Mouse (Mus musculus) layer of hippocampus, adult 9-11 months (tissue): ENCODE results near the gene Fam89b.

ENCODE experiments used
- DNase-seq: peaks from one replicate; pipeline ENCODE4 v3.0.0; 2022

The Fam89b gene

DNA sequence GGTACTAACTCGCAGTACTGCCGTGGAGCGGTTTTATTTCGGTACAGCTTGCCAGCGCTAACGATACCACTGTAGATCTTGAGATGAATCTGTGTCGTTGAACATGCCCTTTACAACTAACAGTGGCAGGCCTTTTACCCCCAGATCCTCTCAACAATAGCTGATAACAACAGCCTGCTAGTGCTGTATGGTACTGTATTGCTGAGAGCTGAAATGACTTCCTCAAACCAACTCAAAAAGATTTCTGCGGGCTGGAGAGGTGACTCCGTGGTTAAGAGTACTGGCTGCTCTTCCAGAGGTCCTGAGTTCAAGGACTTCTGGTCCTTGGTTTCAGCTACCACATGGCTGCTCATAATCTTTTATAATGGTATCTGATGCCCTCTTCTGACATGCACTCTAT is 4.9 kb upstream of the Fam89b start:
- DNase-seq = no peak

DNA sequence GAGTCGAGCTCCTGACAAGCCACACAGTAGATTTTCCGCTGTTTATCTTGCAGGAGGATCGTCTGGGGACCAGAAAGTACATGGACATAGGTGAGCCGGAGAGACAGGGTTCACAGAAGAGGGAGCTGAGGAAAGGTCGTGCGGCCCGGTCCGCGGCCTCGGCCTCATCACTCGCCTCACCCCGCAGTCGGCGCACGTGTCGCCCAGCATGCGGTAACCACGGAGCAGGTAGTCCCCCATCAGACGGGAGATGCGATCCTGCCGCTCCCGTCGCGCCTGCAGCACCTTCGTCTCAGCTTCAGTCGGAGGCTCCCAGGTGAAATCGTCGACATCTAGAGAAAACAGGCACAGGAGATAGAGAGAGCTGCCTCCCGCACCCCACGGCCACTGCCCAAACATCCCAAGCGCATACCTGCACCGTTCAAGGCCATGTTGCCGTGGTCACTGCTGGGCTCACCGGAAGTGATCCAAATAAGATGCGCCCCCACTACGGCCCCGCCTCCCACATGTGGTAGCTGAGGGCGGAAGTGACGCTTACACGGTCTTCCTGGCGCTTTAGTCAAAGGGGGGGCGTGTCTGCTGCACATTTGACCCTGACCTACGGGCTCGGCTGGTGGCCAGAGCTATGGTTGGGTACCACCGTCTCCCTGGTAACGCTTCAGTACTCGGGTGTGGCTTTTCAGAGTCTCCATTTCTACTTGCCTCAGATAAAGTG is 2.0 kb upstream of the Fam89b start:
- peak; percentile 93 for DNase-seq

DNA sequence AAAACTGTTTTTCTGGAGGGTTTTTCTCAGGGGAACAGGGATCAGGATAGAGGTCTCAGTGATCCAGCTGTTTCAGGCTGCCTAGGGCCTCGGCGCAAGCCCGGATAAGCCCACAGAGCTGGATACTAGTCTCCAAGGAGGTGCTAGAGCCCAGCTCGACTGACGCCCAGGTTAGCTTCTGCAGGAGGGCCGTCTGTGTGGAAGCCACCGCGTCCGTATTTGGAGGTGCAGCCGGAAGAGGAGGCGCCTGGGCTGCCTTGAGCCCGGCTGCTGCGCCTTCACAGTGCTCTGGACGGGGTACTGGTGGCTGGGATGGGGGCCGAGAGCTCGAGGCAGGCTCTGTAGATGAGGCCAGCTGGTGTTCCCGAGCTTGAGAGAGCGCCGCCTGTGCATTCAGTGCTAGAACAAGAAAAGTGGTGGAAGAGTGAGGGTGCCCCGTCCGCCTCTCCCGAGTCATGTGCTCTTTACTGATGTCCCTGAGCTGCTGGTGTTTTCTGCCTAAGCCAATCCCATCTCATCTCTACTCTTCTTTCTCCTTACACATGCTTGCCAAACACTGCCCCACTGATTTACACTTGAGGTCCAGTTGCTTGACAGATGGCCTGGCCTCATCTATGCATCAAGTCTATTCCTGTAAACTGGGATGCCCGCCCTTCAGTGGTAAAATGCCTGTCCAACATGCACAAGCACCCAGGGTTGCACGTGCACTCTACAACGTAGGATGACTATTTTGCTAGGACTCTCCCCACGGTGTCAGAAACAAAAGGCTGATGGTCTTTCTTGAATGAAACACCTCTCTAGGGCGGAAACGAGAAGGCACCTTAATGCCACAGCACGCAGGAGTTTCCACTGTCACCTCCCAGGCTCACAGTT is 1.1 kb upstream of the Fam89b start:
- DNase-seq = no peak

DNA sequence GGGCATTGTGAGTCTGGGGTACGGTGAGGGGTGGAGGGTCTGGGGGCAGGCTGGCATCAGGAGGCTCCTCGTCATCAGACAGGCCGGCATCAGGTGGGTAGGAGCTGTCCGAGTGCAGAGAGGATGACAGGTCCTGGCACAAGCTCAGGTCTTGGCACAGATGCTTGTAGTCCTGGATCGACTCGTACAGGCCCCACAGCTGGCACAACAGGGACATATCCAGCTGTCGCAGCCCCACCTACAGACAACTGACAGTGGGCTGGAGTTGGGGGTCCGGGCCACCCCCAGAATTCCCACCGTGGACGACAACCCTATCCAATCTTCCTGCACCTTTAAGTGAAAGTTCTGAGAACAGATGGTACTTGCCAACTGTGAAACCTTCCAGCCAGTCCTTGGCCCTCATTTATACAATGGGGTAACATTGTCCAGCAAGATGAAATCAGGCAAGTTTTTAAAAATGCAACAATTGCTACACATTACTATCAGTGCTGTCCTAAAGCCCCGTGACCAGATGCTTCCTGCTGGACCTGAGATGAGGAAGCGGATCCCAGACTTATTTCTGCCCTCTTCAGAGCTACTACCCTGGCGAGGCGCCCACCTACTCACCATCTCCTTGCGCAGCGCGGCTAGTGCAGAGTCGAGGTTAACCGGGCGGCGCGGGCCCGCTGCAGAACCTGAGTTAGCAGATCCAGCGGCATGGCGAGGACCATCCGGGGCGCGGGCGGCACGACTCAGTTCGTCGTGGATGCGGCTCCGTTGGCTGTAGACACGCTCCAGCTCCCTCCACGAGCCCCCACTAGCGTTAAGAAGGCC is 616 bp downstream of the Fam89b start:
- DNase-seq = peak; percentile 64

DNA sequence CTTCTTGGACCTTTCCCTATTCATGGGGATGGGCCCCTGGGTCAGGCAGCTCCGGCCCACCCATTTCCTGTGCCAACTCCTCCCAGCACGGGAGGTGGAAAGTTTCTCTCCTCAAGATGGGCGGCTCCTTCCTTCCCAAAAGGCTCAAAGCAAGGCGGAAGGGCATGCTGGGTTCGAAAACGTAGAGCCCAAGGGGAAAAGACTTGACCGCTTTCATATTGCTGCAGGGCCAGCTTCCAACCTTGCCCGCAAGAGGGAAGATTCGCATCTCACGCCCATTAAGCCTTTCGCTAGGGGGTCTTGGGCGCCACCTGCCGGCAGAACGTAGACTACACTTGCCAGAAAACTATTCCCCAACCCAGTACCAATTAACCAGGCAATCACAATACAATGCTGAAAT is 1.8 kb downstream of the Fam89b start:
- peak; percentile 74 for DNase-seq

DNA sequence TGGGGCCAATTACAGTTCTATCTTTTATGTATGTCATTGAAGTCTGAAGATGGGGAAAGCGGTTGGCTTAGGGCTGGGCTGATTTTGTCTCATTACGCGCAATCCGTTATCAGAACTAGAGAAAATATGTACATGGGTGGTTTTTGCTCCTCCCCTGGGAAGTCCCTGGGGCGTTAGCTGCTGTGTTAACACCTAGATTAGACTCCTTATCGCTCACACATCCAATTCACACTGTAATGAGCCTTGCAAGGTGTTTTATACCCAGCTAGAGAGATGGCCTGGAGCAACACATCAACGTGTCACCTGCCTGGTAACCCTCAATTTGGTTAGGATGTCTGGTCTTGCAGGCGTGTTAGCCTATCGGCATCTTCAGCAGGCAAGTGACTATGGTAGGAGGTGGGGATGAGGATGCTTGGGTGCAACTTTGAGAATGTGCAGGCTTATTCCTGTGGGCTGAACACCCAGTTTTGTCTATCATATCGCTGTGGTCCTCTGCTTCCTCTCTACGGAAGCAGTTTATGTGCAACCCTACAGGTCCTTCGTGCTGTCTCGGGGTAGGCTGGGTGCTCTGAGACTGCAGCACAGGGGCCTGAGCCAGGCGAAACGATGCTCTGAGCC is 2.4 kb downstream of the Fam89b start:
- DNase-seq = no peak

DNA sequence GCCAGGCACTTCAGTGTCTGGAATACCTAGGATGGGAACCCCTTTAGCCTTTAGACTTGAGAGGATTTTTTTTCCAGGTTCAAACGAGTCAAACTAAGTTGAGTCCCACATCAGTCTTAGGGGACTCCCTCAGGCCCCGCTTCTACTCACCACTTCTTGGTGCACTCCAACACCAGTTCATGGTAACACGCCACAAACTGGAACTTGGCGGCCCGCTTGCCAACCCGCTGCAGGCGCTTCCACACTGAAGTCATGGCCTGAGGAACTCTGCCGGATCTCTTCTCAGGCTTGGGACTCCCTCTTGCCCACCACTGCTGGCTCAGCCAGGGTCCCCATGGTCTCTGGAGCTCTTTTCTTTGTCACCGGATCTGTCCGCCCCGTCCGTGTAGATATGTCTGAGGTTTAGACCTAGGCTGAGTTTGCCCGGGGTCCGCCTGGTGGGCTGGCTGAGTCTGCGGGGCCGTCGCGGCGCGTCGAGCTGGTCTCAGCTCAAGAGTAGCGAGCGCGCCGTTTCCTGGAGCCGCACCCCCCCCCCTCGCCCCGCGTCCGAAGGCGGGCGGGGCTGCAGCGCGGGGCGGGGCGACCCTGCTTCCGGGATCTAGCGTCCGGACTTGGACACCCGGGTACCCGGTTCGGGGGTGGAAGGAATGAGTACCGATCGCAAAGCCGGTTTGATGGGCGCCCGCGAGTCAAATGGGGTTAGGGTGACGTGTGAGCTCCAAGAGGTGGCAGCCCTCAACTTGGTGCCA is 3.5 kb downstream of the Fam89b start, which contains the start of gene Ehbp1l1:
Ehbp1l1 (minus strand) TSS at position 551 of the 749 bp plus-strand sequence.
- no peak for DNase-seq

DNA sequence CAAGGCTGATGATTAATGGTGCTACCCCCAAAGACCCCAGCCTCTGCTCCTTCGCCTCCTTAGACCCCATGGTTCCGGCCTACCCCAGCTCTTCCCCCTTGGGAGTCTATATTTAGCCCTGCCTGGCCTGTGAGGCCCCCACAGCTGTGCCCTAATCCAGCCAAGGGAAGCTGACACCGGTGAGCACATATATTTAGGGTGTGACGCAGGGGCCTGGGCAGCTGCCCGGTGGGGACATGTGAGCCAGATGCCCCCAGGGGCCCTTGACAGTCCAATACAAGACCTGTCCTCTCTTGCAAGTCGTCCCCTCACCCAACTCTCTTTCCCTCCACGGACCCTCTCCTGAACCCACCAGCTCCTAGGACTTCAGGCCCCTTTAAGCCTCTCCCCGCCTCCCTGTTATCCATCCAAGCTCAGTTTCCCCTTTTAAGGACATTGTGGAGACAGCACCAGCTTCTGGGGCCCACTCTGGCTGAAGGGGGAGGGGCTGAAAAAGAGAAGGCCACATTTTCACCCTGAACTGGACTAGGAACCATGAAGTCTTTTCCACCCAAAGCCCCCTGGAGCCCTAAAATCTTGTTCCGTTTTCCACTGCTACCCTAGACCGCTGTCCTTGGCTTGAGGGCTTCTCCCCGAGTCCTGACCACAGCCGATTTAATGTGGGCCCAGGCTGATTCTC is 4.3 kb downstream of the Fam89b start:
- DNase-seq = no peak

DNA sequence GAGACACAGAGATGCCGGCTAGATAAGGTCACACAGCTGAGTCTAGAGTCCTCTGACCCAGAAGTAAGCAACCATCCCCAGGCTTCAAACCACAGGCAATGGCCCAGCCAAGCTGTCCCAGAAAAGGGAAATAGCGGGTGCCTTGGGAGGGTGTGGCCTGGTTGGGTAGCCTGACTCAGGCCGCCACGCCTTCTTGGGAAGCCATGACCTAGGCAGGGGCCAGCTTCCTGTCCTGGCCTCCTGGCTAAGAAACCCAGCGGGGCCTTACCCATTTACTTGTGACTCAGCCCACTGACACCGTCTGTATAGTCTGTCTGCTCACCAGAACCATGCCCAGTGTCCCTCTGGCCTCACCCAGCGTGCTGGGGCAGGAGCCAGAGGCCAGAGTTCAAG is 4.9 kb downstream of the Fam89b start:
- peak; percentile 70 for DNase-seq

DNA sequence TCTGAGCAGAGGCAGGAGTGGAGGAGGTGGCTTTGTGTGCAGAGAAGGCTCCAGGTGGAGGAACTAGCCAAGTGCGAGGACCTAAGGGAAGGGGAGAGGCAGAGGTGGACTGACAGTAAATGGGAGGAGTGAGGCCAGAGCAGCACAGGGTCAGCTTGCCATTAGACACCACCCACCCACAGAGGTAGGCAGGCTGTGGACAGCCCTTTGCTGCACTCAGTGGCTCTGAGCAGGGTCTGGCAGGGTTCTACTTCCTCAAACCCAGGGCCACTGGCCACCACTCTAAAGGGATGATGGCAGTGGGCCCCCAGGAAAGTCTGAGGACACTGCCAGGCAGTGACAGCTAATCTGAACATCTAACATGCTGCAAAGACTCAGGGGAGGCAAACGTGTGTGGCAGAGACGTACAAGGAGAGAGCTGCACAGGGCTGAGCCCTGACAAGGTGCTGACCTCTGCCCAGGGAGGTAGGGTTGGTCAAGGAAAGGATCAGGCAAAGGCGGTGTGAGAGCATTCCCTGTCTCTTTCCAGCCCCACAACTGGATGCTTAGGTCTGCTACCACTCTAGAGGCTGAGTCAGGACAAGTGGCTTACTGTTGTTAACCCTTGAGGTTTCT is 5.4 kb downstream of the Fam89b start:
- no peak for DNase-seq

DNA sequence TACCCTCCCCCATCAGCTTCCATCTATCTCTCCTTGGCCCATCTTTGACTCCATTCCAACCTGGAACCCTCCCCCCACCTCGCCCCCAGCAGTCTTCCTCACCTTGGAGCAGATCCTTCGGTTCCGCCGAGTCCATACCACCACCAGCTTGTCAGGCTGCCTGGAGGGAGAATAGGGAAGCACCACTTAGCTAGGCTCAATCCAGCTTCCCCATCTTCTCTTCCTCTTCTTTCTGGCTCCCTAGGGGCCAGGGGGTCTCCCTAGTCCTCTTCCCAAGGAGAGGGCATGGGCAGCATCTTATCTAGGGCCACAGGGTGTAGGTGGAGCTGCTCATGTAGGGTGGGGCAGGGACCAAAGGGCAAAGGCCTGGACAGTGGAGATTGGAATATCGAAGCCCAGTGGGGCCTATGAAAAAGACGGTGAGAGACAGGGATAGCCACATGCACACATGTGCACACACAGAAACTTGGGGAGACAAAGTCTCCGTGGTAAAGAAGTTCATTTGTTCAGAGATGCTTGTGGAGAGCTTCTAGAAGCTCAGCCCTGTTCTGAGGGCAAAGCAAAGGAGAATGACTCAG is 6.5 kb downstream of the Fam89b start:
- DNase-seq = no peak

DNA sequence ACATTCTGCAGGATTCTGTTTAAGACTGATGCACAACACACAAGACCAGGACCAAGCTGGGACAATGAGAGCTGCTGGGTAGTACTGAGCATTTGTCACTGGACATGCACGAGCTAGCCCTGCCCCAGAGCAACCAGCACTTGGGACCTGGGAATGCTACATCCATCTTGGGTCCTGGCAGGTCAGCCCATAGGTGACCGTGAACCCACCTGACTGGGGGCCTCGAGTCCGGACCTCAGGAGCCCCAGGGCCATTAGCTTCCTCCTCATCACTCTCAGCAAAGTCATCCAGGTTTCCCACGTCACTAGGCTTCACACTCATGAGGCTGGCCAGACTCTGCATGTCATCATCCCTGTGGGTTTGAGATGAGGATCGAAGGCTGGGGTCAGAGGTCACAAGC is 8.2 kb downstream of the Fam89b start:
- DNase-seq = no peak

DNA sequence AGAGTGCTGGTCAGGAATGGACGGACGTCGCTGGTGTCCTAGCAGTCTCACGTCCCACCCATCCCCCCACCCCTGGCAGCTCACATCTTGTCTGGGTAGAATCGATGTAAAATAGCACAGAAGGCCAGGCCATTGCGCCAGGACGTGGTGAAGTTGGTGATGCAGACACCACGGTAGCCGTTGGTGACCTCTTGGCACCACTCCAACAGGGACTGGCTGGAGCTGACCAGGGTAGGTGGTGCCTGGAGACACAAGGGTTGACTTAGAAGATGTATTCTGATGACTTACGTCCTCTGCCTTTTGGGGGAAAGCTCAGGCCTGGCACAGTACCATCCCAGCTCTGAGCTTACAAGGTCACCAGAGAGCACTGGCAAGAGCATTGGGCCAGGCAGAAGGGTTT is 12.5 kb downstream of the Fam89b start:
- DNase-seq = no peak

DNA sequence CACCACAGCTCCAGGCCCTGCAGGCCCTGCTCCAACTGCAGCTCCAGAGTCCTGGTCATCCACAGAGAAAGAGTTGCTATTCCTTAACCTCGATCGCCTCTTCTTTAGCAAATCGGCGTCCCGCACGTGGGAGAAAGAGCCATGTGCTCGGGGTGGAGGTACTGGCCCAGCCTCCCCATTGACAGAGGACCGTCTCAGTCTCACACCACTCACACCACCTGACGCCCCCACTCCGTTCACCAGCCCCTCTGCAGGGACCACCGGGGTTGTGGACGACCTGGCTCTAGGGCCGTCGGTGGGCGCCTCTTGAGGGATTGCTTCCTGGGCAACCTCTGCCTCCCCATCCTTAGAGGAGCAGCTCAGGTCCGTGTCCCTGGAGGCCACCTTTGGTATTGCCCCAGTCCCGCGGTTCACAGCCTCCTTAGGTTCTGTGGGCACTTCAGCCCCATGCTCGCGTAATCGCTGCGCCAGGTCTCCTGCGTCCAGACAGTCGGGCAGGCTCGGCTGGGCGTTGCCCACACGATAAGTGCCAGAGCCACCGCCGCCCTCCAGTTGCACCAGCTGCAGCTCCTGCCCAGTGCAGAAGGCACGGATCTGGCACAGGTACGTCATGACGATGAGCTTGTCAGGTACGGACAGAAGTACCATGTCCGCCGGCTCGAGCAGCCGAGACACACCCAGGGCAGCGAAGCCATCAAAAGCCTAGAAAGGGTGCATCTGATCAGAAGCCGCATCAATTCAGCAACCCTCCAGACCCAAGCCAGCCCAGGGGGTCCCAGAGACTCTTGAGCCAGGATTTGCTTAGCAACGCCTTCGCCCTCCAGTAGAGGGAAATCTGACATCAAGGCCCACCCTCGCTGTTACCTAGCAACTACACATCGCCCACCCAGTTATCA is 13.4 kb downstream of the Fam89b start:
- DNase-seq = no peak

DNA sequence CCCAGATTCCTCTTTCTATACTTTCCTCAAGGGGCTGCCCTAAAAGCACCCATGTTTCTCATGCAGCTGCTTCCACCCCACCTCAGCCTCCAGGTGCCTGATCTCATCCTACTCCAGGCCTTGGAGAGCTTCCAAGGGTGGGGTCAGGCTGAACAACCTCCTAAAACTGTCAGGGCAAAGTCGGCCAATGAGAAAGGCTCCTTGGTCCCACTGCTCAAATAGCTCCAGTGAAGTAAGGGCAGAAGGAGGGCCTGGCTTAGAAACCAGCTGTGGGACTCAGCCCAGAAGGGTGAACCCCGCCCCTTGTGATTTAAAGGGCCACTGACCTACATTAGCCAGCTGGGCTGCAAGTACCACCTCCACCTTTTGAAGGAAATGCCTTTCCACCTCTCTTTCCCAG is 15.7 kb downstream of the Fam89b start:
- no peak for DNase-seq

DNA sequence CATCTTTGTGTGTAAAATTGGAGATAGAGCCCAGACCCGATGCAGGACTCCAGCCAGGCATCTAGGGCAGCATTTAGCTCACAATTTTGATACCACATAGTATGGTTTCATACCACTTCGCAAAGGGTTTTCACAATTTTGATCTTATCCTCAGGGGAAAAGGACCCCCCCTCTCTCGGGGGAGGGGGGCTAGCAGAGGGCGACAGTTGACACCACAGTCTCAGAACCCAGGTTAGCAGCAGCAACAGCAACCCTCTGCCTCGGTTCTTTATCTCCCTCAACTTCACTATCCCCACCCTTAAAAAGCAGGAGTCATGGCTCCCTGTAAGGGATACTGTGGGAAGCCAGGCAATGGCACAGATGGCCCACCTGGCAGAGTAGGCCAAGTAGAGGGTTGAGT is 16.2 kb downstream of the Fam89b start:
- no peak for DNase-seq

DNA sequence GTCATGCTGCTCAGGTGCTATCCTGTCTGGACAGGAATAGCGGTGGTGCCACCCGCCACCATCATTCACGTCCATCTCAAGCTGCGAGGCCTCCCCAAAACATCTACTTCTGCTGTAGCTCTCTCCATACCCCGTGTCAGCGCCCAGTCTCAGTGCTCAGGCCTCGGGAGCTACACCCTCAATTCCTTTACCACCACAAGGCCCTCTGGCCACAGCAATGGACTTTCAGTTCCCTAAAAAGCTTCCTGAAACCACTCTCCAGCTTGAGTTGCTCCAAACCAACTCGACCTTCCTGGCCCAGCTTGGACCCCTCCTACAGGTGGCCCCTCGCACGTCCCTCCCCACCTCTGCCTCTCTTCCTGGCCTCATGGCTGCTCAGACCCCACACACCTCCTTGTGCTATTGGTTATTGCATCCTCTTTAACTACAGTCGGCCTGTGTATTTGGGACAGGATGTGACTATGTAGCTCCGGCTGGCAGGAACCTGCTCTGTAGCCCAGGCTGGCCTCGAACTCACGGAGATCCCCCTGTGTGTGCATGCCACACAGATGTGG is 17.5 kb downstream of the Fam89b start:
- DNase-seq = no peak

DNA sequence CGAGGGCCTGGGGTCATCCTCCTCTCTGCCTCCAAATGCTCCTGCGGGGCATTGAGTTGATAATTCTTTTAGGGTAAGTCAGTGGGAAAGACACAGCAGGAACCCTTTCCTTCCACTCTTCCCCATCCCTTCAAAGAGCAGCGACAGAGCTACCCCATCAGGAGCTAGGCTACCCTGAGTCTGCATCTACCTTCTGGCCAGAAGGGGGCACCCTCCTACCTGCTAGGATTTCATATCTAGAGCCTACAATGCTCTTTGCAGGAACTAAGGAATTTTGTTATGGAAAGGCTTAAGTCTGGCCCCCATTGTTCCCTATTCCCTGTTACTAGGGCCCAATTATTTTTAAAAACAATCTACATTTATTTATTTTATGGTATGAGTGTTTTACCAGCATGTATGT is 18.2 kb downstream of the Fam89b start:
- peak; percentile 70 for DNase-seq

DNA sequence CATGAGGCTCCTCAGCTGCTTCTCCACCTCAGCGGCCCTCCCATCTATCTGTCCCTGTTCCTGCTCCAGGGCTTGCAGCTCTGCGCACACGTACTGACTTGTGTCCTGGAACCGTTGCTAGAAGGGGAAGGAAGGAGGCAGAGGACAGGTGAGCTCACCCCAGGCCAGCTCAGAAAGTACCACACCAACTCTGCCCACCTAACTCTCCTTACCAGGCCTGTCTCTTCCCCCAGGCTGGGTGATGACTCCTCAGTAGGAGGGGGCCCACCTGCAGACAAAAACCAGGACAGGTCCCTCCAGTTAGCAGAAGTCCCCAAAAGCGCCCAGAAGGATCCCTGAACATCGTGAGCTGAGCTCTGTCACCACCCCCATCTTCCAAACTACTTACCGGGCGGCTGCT is 18.9 kb downstream of the Fam89b start:
- DNase-seq = no peak
